Mouse (Mus musculus): Measurements from ENCODE around the gene Abcc9. TPM values are rescaled to one million over a fixed set of nuclear protein-coding genes. Genes with fewer than 3 reads are reported as not detected.

Gene Abcc9
- polyA plus RNA-seq, 1 experiment from 2014 or later: 2.1 TPM

DNA sequence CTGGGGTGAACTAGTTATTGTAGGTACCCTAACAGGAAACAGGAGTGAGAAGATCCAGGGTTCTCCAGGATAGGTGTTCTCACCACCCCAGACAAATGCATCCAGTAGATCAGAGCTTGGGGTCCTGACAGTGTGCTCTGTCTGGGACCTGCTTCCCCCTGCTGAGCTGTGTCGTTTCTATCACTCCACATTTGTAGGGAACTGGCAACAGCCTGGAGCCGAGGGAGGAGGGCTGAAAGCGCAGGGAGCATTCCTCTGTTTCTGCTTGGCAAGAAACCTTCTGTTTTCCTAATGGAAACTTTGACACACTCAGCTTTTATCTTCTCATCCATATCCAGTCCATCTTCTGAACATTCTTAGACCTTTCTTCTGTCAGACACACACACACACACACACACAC, 85.5 kb downstream of the Abcc9 start:
- Histone ChIP-seq H3K4me2 (ENCODE audit: low read depth, low read length) (no peak overlapping the region), H3K27ac (ENCODE audit: low read length) (no peak overlapping the region), H3K9me3 (replicated peaks; ENCODE audit: control insufficient read depth, low read length) (no peaks in the 10 kb centered on the region), H3K27me3 (ENCODE audit: control insufficient read depth, insufficient read depth, low read depth, low read length) (no peaks in the 10 kb centered on the region), H3K4me1 (ENCODE audit: control insufficient read depth, low read depth, low read length) (no peaks in the 10 kb centered on the region; the same call in 1 of the 2 replicates), H3K9ac (ENCODE audit: low read depth, low read length) (no peak overlapping the region), H3K36me3 (ENCODE audit: control insufficient read depth, insufficient read depth) (no peaks in the 10 kb centered on the region), H3K4me3 (ENCODE audit: low read depth, low read length) (no peak overlapping the region)
- ATAC-seq (ENCODE audit: low read depth): no peak
- WGBS (ENCODE audit: insufficient replicate concordance): 43% methylated on average over 3 of the region's 3 CpGs

GRCm38 (mm10) chr6:142614324-142614723, 87.8 kb downstream of the Abcc9 start:
- Histone ChIP-seq H3K9me3 (replicated peaks; ENCODE audit: control insufficient read depth, low read length) (no peaks in the 10 kb centered on the region), H3K4me1 (ENCODE audit: control insufficient read depth, low read depth, low read length) (no peaks in the 10 kb centered on the region; the same call in 1 of the 2 replicates), H3K36me3 (ENCODE audit: control insufficient read depth, insufficient read depth) (no peaks in the 10 kb centered on the region), H3K9ac (ENCODE audit: low read depth, low read length) (no peak overlapping the region), H3K27ac (ENCODE audit: low read length) (no peak overlapping the region), H3K4me2 (ENCODE audit: low read depth, low read length) (no peak overlapping the region), H3K27me3 (ENCODE audit: control insufficient read depth, insufficient read depth, low read depth, low read length) (no peaks in the 10 kb centered on the region), H3K4me3 (ENCODE audit: low read depth, low read length) (no peak overlapping the region)
- ATAC-seq (ENCODE audit: low read depth): peak; percentile 54
- 59% methylated on average over 10 of the region's 10 CpGs for WGBS (ENCODE audit: insufficient replicate concordance)

GRCm38 (mm10) chr6:142612366-142612765, 89.7 kb downstream of the Abcc9 start:
- Histone ChIP-seq H3K4me3 (ENCODE audit: low read depth, low read length) (no peak overlapping the region), H3K27ac (ENCODE audit: low read length) (no peak overlapping the region), H3K9me3 (replicated peaks; ENCODE audit: control insufficient read depth, low read length) (no peaks in the 10 kb centered on the region), H3K9ac (ENCODE audit: low read depth, low read length) (no peak overlapping the region), H3K4me1 (ENCODE audit: control insufficient read depth, low read depth, low read length) (no peaks in the 10 kb centered on the region; the same call in 1 of the 2 replicates), H3K27me3 (ENCODE audit: control insufficient read depth, insufficient read depth, low read depth, low read length) (no peaks in the 10 kb centered on the region), H3K36me3 (ENCODE audit: control insufficient read depth, insufficient read depth) (no peaks in the 10 kb centered on the region), H3K4me2 (ENCODE audit: low read depth, low read length) (no peak overlapping the region)
- no peak for ATAC-seq (ENCODE audit: low read depth)
- WGBS (ENCODE audit: insufficient replicate concordance): 60% methylated on average over 8 of the region's 8 CpGs

- Histone ChIP-seq H3K27ac (ENCODE audit: low read length) (no peak overlapping the region), H3K36me3 (ENCODE audit: control insufficient read depth, insufficient read depth) (no peaks in the 10 kb centered on the region), H3K9me3 (replicated peaks; ENCODE audit: control insufficient read depth, low read length) (no peaks in the 10 kb centered on the region), H3K27me3 (ENCODE audit: control insufficient read depth, insufficient read depth, low read depth, low read length) (no peaks in the 10 kb centered on the region), H3K4me3 (ENCODE audit: low read depth, low read length) (no peak overlapping the region), H3K4me1 (ENCODE audit: control insufficient read depth, low read depth, low read length) (no peaks in the 10 kb centered on the region; the same call in 1 of the 2 replicates), H3K9ac (ENCODE audit: low read depth, low read length) (no peak overlapping the region), H3K4me2 (ENCODE audit: low read depth, low read length) (no peak overlapping the region)
- no peak for ATAC-seq (ENCODE audit: low read depth)
- WGBS (ENCODE audit: insufficient replicate concordance): 52% methylated on average over 9 of the region's 9 CpGs
These were observed 92.4 kb downstream of the Abcc9 start for GRCm38 (mm10) chr6:142609401-142610373.

GRCm38 (mm10) chr6:142607080-142607479, 95.0 kb downstream of the Abcc9 start:
- H3K4me3 ChIP-seq (ENCODE audit: low read depth, low read length): no peak overlapping the region
- no peak overlapping the region for H3K9ac ChIP-seq (ENCODE audit: low read depth, low read length)
- H3K27ac ChIP-seq (ENCODE audit: low read length): no peak overlapping the region
- ATAC-seq (ENCODE audit: low read depth): no peak
- no peaks in the 10 kb centered on the region for H3K4me1 ChIP-seq (ENCODE audit: control insufficient read depth, low read depth, low read length)
- no peak overlapping the region for H3K4me2 ChIP-seq (ENCODE audit: low read depth, low read length)
- no peaks in the 10 kb centered on the region for H3K9me3 ChIP-seq (replicated peaks; ENCODE audit: control insufficient read depth, low read length)
- H3K27me3 ChIP-seq (ENCODE audit: control insufficient read depth, insufficient read depth, low read depth, low read length): no peaks in the 10 kb centered on the region
- H3K36me3 ChIP-seq (ENCODE audit: control insufficient read depth, insufficient read depth): no peaks in the 10 kb centered on the region
- 61% methylated on average over 7 of the region's 7 CpGs for WGBS (ENCODE audit: insufficient replicate concordance)

DNA sequence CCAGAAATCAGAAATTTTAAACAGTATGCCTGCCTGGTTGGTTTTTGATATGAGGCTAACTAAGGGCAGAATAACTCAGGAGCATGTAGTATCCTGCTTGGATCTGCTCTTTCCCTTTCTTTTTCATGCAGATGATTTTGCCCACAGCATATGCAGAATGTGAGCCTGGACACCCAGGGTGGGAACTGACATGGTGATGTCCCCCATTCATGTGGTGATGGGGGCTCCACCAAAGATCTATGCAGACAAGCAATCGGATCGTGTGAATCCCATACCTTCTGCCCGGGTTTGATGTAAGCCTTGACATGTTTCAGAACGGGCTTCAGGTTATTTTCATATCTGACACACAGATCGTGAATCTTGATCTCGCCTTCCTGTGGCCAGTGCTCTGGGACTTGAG, 99.3 kb downstream of the Abcc9 start:
- no peak overlapping the region for H3K9ac ChIP-seq (ENCODE audit: low read depth, low read length)
- H3K4me2 ChIP-seq (ENCODE audit: low read depth, low read length): no peak overlapping the region
- no peak for ATAC-seq (ENCODE audit: low read depth)
- H3K4me1 ChIP-seq (ENCODE audit: control insufficient read depth, low read depth, low read length): no peaks in the 10 kb centered on the region
- 56% methylated on average over 6 of the region's 6 CpGs for WGBS (ENCODE audit: insufficient replicate concordance)
- no peaks in the 10 kb centered on the region for H3K9me3 ChIP-seq (replicated peaks; ENCODE audit: control insufficient read depth, low read length)
- no peaks in the 10 kb centered on the region for H3K27me3 ChIP-seq (ENCODE audit: control insufficient read depth, insufficient read depth, low read depth, low read length)
- no peak overlapping the region for H3K4me3 ChIP-seq (ENCODE audit: low read depth, low read length)
- H3K27ac ChIP-seq (ENCODE audit: low read length): no peak overlapping the region
- no peaks in the 10 kb centered on the region for H3K36me3 ChIP-seq (ENCODE audit: control insufficient read depth, insufficient read depth)

DNA sequence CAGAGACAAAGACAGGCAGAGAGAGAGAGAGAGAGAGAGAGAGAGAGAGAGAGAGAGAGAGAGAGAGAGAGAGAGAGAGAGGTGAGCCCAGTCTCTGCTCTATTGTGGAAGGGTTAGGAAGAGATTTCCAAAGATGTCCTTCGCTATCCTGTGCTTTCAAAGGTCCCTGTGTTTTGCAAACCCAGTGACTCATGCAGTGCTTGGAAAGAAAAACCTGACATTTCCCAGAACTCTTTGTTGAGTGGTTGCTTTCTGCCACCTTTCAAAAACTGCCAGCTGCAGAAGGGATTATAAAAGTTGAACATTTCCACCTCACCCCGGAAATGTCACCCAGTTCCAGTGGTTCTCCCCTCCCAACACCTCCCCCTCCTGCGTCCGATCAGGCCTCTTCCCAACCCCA, 123.3 kb downstream of the Abcc9 start:
- Histone ChIP-seq H3K27me3 (ENCODE audit: control insufficient read depth, insufficient read depth, low read depth, low read length) (no peaks in the 10 kb centered on the region), H3K36me3 (ENCODE audit: control insufficient read depth, insufficient read depth) (no peaks in the 10 kb centered on the region), H3K4me1 (ENCODE audit: control insufficient read depth, low read depth, low read length) (no peaks in the 10 kb centered on the region), H3K9me3 (replicated peaks; ENCODE audit: control insufficient read depth, low read length) (no peaks in the 10 kb centered on the region), H3K4me3 (ENCODE audit: low read depth, low read length) (no peak overlapping the region), H3K4me2 (ENCODE audit: low read depth, low read length) (no peak overlapping the region), H3K9ac (ENCODE audit: low read depth, low read length) (no peak overlapping the region), H3K27ac (ENCODE audit: low read length) (no peak overlapping the region)
- ATAC-seq (ENCODE audit: low read depth): no peak
- WGBS (ENCODE audit: insufficient replicate concordance): 69% methylated on average over 4 of the region's 4 CpGs

DNA sequence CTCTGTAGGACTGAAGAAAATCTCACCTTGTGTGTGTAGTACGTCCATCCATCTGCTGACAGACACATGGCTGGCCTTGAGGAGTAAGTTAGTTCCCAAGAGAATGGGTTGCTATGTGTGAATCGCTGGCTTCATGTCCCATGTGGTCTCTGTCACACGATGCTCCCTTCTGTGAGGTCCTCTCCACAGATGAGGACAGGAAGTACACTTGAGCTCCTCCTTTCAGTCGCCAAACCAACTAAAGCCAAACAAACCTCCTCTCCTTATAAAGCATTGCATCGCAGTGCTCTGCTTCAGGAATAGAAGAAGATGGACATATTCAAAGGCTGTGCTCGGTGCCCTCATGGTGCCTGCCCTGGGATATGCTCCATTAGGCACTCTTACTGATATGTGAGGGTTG, 124.3 kb downstream of the Abcc9 start:
- Histone ChIP-seq H3K4me2 (ENCODE audit: low read depth, low read length) (no peak overlapping the region), H3K27ac (ENCODE audit: low read length) (no peak overlapping the region), H3K9me3 (replicated peaks; ENCODE audit: control insufficient read depth, low read length) (no peaks in the 10 kb centered on the region), H3K4me1 (ENCODE audit: control insufficient read depth, low read depth, low read length) (no peaks in the 10 kb centered on the region), H3K4me3 (ENCODE audit: low read depth, low read length) (no peak overlapping the region), H3K36me3 (ENCODE audit: control insufficient read depth, insufficient read depth) (no peaks in the 10 kb centered on the region), H3K27me3 (ENCODE audit: control insufficient read depth, insufficient read depth, low read depth, low read length) (no peaks in the 10 kb centered on the region; the same call in 1 of the 2 replicates), H3K9ac (ENCODE audit: low read depth, low read length) (no peak overlapping the region)
- WGBS (ENCODE audit: insufficient replicate concordance): 58% methylated on average over 6 of the region's 6 CpGs
- ATAC-seq (ENCODE audit: low read depth): no peak

- H3K36me3 ChIP-seq (ENCODE audit: control insufficient read depth, insufficient read depth): no peaks in the 10 kb centered on the region
- ATAC-seq (ENCODE audit: low read depth): no peak
- no peak overlapping the region for H3K4me2 ChIP-seq (ENCODE audit: low read depth, low read length)
- peaks cover 31% of the 10 kb centered on the region for H3K27me3 ChIP-seq (ENCODE audit: control insufficient read depth, insufficient read depth, low read depth, low read length)
- H3K4me3 ChIP-seq (ENCODE audit: low read depth, low read length): no peak overlapping the region
- WGBS (ENCODE audit: insufficient replicate concordance): 18% methylated on average over 6 of the region's 6 CpGs
- no peak overlapping the region for H3K9ac ChIP-seq (ENCODE audit: low read depth, low read length)
- H3K9me3 ChIP-seq (replicated peaks; ENCODE audit: control insufficient read depth, low read length): no peaks in the 10 kb centered on the region
- H3K4me1 ChIP-seq (ENCODE audit: control insufficient read depth, low read depth, low read length): no peaks in the 10 kb centered on the region; the same call in 1 of the 2 replicates
- no peak overlapping the region for H3K27ac ChIP-seq (ENCODE audit: low read length)
These were observed 129.2 kb downstream of the Abcc9 start for GRCm38 (mm10) chr6:142572876-142573275.

Data from liver, embryonic 16.5 days (tissue).